Mouse (Mus musculus) MEL (cell line): ENCODE data around the gene Parp16. TPM values are rescaled to one million over a fixed set of nuclear protein-coding genes. Genes with fewer than 3 reads are reported as not detected.

ENCODE experiments used
- DNase-seq: peaks from one replicate; pipeline ENCODE4 v3.0.0; 2011; ENCODE audit warnings: low read depth, low spot score
- H3K27ac ChIP-seq: 2 replicates; pipeline ENCODE4 v1.5.1; 2012; ENCODE audit warnings: low read depth, mild to moderate bottlenecking, control low read depth, low read length, moderate library complexity; ENCODE audit not compliant: control insufficient read depth
- H3K27me3 ChIP-seq, 2 experiments: fragments of 150-350 bp in 1 of 2; sonication (generic) in 1 of 2; 2 replicates each; pipeline ENCODE4 v1.6.1; 2012; ENCODE audit warnings: low read length in 2 of 2, mild to moderate bottlenecking in 2 of 2, improper control_type of control experiment in 1 of 2, moderate library complexity in 1 of 2; ENCODE audit not compliant: insufficient read depth in 2 of 2, control insufficient read depth in 1 of 2
- H3K36me3 ChIP-seq, 2 experiments: 2 replicates each; pipeline ENCODE4 v1.6.1; 2012 to 2014; ENCODE audit warnings: low read length in 2 of 2, improper control_type of control experiment in 1 of 2, inconsistent platforms in 1 of 2, mild to moderate bottlenecking in 1 of 2; ENCODE audit not compliant: insufficient read depth in 2 of 2, control insufficient read depth in 1 of 2
- H3K4me1 ChIP-seq, 2 experiments: fragments of 150-350 bp in 1 of 2; sonication (generic) in 1 of 2; 2 replicates each; pipeline ENCODE4 v1.6.1; 2012; ENCODE audit warnings: low read length in 2 of 2, improper control_type of control experiment in 1 of 2, mild to moderate bottlenecking in 1 of 2; ENCODE audit not compliant: insufficient read depth in 2 of 2, control insufficient read depth in 1 of 2
- H3K4me3 ChIP-seq, 2 experiments: fragments of 150-350 bp in 1 of 2; sonication (generic) in 1 of 2; 2 replicates each; pipeline ENCODE4 v1.5.1; 2012; ENCODE audit warnings: low read depth in 2 of 2, low read length in 2 of 2, mild to moderate bottlenecking in 2 of 2, moderate library complexity in 2 of 2, control low read depth in 1 of 2, improper control_type of control experiment in 1 of 2; ENCODE audit not compliant: control insufficient read depth in 1 of 2, insufficient read depth in 1 of 2
- H3K79me2 ChIP-seq: 2 replicates; pipeline ENCODE4 v1.6.1; 2012; ENCODE audit warnings: mild to moderate bottlenecking, low read length, moderate library complexity; ENCODE audit not compliant: control insufficient read depth, poor library complexity, insufficient read depth
- H3K9ac ChIP-seq: 2 replicates; pipeline ENCODE4 v1.6.1; 2012; ENCODE audit warnings: low read depth, mild to moderate bottlenecking, control low read depth, low read length, moderate library complexity; ENCODE audit not compliant: control insufficient read depth, poor library complexity, severe bottlenecking
- H3K9me3 ChIP-seq: fragments of 150-350 bp; sonication (generic); replicated peaks from 2 replicates; pipeline ENCODE4 v1.6.1; 2012; ENCODE audit warnings: mild to moderate bottlenecking, low read length, improper control_type of control experiment, moderate library complexity; ENCODE audit not compliant: insufficient read depth
- BHLHE40 ChIP-seq: IDR thresholded peaks from 2 replicates; pipeline ENCODE4 v1.6.1; 2012; ENCODE audit warnings: low read depth, mild to moderate bottlenecking, inconsistent platforms, low read length, improper control_type of control experiment, borderline replicate concordance
- CHD2 ChIP-seq: IDR thresholded peaks from 2 replicates; pipeline ENCODE4 v1.6.1; 2011; ENCODE audit warnings: low read length, improper control_type of control experiment
- E2F4 ChIP-seq: IDR thresholded peaks from 2 replicates; pipeline ENCODE4 v1.6.1; 2011; ENCODE audit warnings: low read depth, low read length, improper control_type of control experiment, borderline replicate concordance
- ELF1 ChIP-seq: IDR thresholded peaks from 2 replicates; pipeline ENCODE4 v1.6.1; 2014; ENCODE audit warnings: low read depth, mild to moderate bottlenecking, inconsistent platforms, low read length, improper control_type of control experiment, moderate library complexity
- EP300 ChIP-seq, 2 experiments: IDR thresholded peaks; 2 replicates each; pipeline ENCODE4 v1.6.1; 2011; ENCODE audit warnings: improper control_type of control experiment in 2 of 2, low read length in 2 of 2, low read depth in 1 of 2, mild to moderate bottlenecking in 1 of 2
- GABPA ChIP-seq: IDR thresholded peaks from 2 replicates; pipeline ENCODE4 v1.6.1; 2012; ENCODE audit warnings: low read depth, mild to moderate bottlenecking, inconsistent platforms, low read length, improper control_type of control experiment, moderate library complexity
- GATA1 ChIP-seq: IDR thresholded peaks from 2 replicates; pipeline ENCODE4 v1.6.1; 2011; ENCODE audit warnings: low read depth, low read length, improper control_type of control experiment
- HCFC1 ChIP-seq: IDR thresholded peaks from 2 replicates; pipeline ENCODE4 v1.6.1; 2012; ENCODE audit warnings: low read depth, mild to moderate bottlenecking, inconsistent platforms, low read length, improper control_type of control experiment, moderate library complexity
- JUND ChIP-seq: IDR thresholded peaks from 2 replicates; pipeline ENCODE4 v1.6.1; 2011; ENCODE audit warnings: low read depth, mild to moderate bottlenecking, improper control_type of control experiment, low read length
- MAFK ChIP-seq: IDR thresholded peaks from 2 replicates; pipeline ENCODE4 v1.6.1; 2011; ENCODE audit warnings: low read depth, mild to moderate bottlenecking, low read length, improper control_type of control experiment, borderline replicate concordance
- MAX ChIP-seq: IDR thresholded peaks from 2 replicates; pipeline ENCODE4 v1.6.1; 2011; ENCODE audit warnings: low read length, improper control_type of control experiment
- MAZ ChIP-seq: IDR thresholded peaks from 2 replicates; pipeline ENCODE4 v1.6.1; 2012; ENCODE audit warnings: low read depth, mild to moderate bottlenecking, inconsistent platforms, low read length, improper control_type of control experiment
- MEF2A ChIP-seq: IDR thresholded peaks from 2 replicates; pipeline ENCODE4 v1.6.1; 2014; ENCODE audit warnings: low read depth, mild to moderate bottlenecking, inconsistent platforms, low read length, improper control_type of control experiment; ENCODE audit not compliant: poor library complexity, insufficient replicate concordance, severe bottlenecking; ENCODE audit errors: extremely low read depth
- MXI1 ChIP-seq: IDR thresholded peaks from 2 replicates; pipeline ENCODE4 v1.6.1; 2011; ENCODE audit warnings: mild to moderate bottlenecking, low read depth, low read length, improper control_type of control experiment
- MYB ChIP-seq: IDR thresholded peaks from 2 replicates; pipeline ENCODE4 v1.6.1; 2011; ENCODE audit warnings: mild to moderate bottlenecking, low read depth, low read length, improper control_type of control experiment
- MYC ChIP-seq: IDR thresholded peaks from 2 replicates; pipeline ENCODE4 v1.6.1; 2011; ENCODE audit warnings: low read depth, mild to moderate bottlenecking, low read length, improper control_type of control experiment, moderate library complexity
- NELFE ChIP-seq: IDR thresholded peaks from 2 replicates; pipeline ENCODE4 v1.6.1; 2011; ENCODE audit warnings: low read depth, low read length, improper control_type of control experiment
- NRF1 ChIP-seq: IDR thresholded peaks from 2 replicates; pipeline ENCODE4 v1.6.1; 2014; ENCODE audit warnings: low read depth, mild to moderate bottlenecking, inconsistent platforms, low read length, improper control_type of control experiment, moderate library complexity; ENCODE audit not compliant: poor library complexity, insufficient read depth, severe bottlenecking
- POLR2A ChIP-seq, 2 experiments: IDR thresholded peaks; 2 replicates each; pipeline ENCODE4 v1.6.1; 2011 to 2012; ENCODE audit warnings: low read length in 2 of 2, mild to moderate bottlenecking in 2 of 2, control low read depth in 1 of 2, improper control_type of control experiment in 1 of 2, low read depth in 1 of 2, moderate library complexity in 1 of 2; ENCODE audit not compliant: control insufficient read depth in 1 of 2, insufficient read depth in 1 of 2, poor library complexity in 1 of 2
- POLR2AphosphoS2 ChIP-seq: IDR thresholded peaks from 2 replicates; pipeline ENCODE4 v1.6.1; 2011; ENCODE audit warnings: low read length, improper control_type of control experiment
- POLR2AphosphoS5 ChIP-seq: IDR thresholded peaks from 2 replicates; pipeline ENCODE4 v1.6.1; 2012; ENCODE audit warnings: low read depth, borderline replicate concordance, mild to moderate bottlenecking, inconsistent platforms, low read length, moderate library complexity, mixed read lengths
- RAD21 ChIP-seq: IDR thresholded peaks from 2 replicates; pipeline ENCODE4 v1.6.1; 2011; ENCODE audit warnings: mild to moderate bottlenecking, low read depth, low read length, improper control_type of control experiment
- RCOR1 ChIP-seq: IDR thresholded peaks from 2 replicates; pipeline ENCODE4 v1.6.1; 2012; ENCODE audit warnings: low read depth, mild to moderate bottlenecking, inconsistent platforms, low read length, improper control_type of control experiment
- SMC3 ChIP-seq: IDR thresholded peaks from 2 replicates; pipeline ENCODE4 v1.6.1; 2011; ENCODE audit warnings: low read depth, low read length, improper control_type of control experiment
- TBP ChIP-seq: IDR thresholded peaks from 2 replicates; pipeline ENCODE4 v1.8.0; 2011; ENCODE audit warnings: low read depth, low read length, improper control_type of control experiment
- TCF12 ChIP-seq: IDR thresholded peaks from 2 replicates; pipeline ENCODE4 v1.6.1; 2014; ENCODE audit warnings: low read depth, mild to moderate bottlenecking, inconsistent platforms, low read length, improper control_type of control experiment, moderate library complexity
- UBTF ChIP-seq: IDR thresholded peaks from 2 replicates; pipeline ENCODE4 v1.6.1; 2012; ENCODE audit warnings: low read depth, mild to moderate bottlenecking, inconsistent platforms, low read length, improper control_type of control experiment, moderate library complexity, borderline replicate concordance; ENCODE audit not compliant: insufficient read depth
- USF1 ChIP-seq: IDR thresholded peaks from 2 replicates; pipeline ENCODE4 v1.6.1; 2014; ENCODE audit warnings: low read depth, mild to moderate bottlenecking, inconsistent platforms, low read length, improper control_type of control experiment, moderate library complexity
- ZC3H11A ChIP-seq: IDR thresholded peaks from 2 replicates; pipeline ENCODE4 v1.6.1; 2012; ENCODE audit warnings: low read depth, mild to moderate bottlenecking, inconsistent platforms, low read length, improper control_type of control experiment
- ZKSCAN1 ChIP-seq: IDR thresholded peaks from 2 replicates; pipeline ENCODE4 v1.6.1; 2012; ENCODE audit warnings: low read depth, mild to moderate bottlenecking, inconsistent platforms, low read length, improper control_type of control experiment, moderate library complexity
- ZMIZ1 ChIP-seq: IDR thresholded peaks from 2 replicates; pipeline ENCODE4 v1.6.1; 2012; ENCODE audit warnings: low read depth, mild to moderate bottlenecking, inconsistent platforms, low read length, improper control_type of control experiment, moderate library complexity
- ZNF384 ChIP-seq: IDR thresholded peaks from 2 replicates; pipeline ENCODE4 v1.6.1; 2012; ENCODE audit warnings: low read depth, mild to moderate bottlenecking, inconsistent platforms, low read length, improper control_type of control experiment
- polyA plus RNA-seq, 2 experiments: library from polyadenylated mRNA; stranded (reverse) in 1 of 2; unstranded in 1 of 2; fragments of >175 nt in 1 of 2; fragments of >200 nt in 1 of 2; gene quantifications; 2 replicates each; pipeline versions ENCODE4 v1.2.1 to v1.2.4; 2012; ENCODE audit warnings: low replicate concordance in 2 of 2, low read depth in 1 of 2; ENCODE audit not compliant: insufficient read length in 2 of 2, insufficient read depth in 1 of 2, missing spikeins in 1 of 2
- total RNA-seq: library from RNA; depleted of rRNA; stranded (reverse); fragments of 300-350 nt; gene quantifications from 2 replicates; pipeline ENCODE4 v1.2.3, GENCODE M21; 2012

Gene Parp16
- total and polyA plus RNA-seq, 3 experiments: 1.3 to 5.1 TPM; not detected in 1

- TF ChIP-seq NRF1 (no peak), RAD21 (no peak), HCFC1 (peak; percentile 61), UBTF (no peak), MAX (peak; percentile 54; the same call in 1 of the 2 replicates), ZKSCAN1 (no peak), ZNF384 (no peak), JUND (peak; percentile 31; the same call in 1 of the 2 replicates), ZMIZ1 (peak; percentile 96), E2F4 (no peak), MAZ (peak; percentile 87), GABPA (0 out of 2 replicates have a peak, but pooled peaks have one; percentile 60), SMC3 (no peak), POLR2AphosphoS5 (peak; percentile 94), EP300 (IDR thresholded peaks at IDR 0.05; ENCODE audit: low read depth in 1 of 2, low read length in 2 of 2) (peak; percentile 78 to 85), POLR2AphosphoS2 (peak; percentile 60; the same call in 1 of the 2 replicates)
Measured at GRCm38 (mm10) chr9:65215494-65216126, 20.5 kb downstream of the Parp16 start (continued).

- Histone ChIP-seq H3K9ac (peak overlapping the region; percentile 65), H3K4me1 (peaks cover 5 to 10% of the 10 kb centered on the region in 2 experiments; a peak in 3 of 4 replicates), H3K27me3 (no peaks in the 10 kb centered on the region), H3K27ac (peak overlapping the region; percentile 93), H3K36me3 (peaks cover 0 to 12% of the 10 kb centered on the region in 2 experiments; a peak in 2 of 4 replicates), H3K4me3 (peak overlapping the region; percentile 55 to 62), H3K9me3 (no peaks in the 10 kb centered on the region), H3K79me2 (peaks cover 3% of the 10 kb centered on the region; the same call in 1 of the 2 replicates)
- no peak for TF ChIP-seq MYB
- peak; percentile 22 to 88; a peak in 2 of 4 replicates for TF ChIP-seq POLR2A (IDR thresholded peaks at IDR 0.05; ENCODE audit: control insufficient read depth in 1 of 2, insufficient read depth in 1 of 2, low read depth in 1 of 2, low read length in 2 of 2, poor library complexity in 1 of 2)
- peak; percentile 69 for TF ChIP-seq HCFC1
- TF ChIP-seq TBP: peak; percentile 75
- no peak for TF ChIP-seq MAFK
- no peak for TF ChIP-seq ZC3H11A
- TF ChIP-seq MYC: peak; percentile 10; the same call in 1 of the 2 replicates
- TF ChIP-seq TCF12: no peak; the same call in 1 of the 2 replicates
- peak; percentile 52 for TF ChIP-seq POLR2AphosphoS2
- peak; percentile 76 for TF ChIP-seq NELFE
- TF ChIP-seq USF1: no peak
- TF ChIP-seq BHLHE40: peak; percentile 68; the same call in 1 of the 2 replicates
- no peak for TF ChIP-seq MEF2A
- peak; percentile 71 for TF ChIP-seq ELF1
- no peak for TF ChIP-seq RCOR1
- no peak for TF ChIP-seq JUND
- TF ChIP-seq GATA1: peak; percentile 54
- TF ChIP-seq CHD2: no peak
- TF ChIP-seq ZMIZ1: peak; percentile 73; the same call in 1 of the 2 replicates
- peak; percentile 40 for TF ChIP-seq MXI1
- DNase-seq: peak; percentile 89
Measured at GRCm38 (mm10) chr9:65216972-65217371, 21.8 kb downstream of the Parp16 start.
